Mouse (Mus musculus) heart, postnatal 0 days (tissue): ENCODE measurements at regions not wholly inside any gene's neighbourhood (a gene's known extent, or its start where the extent isn't known, plus 50 kb on each side); places are given as distances from the start of the nearest gene placed in this dataset.

Experiments
- ATAC-seq: fragments of 200-750 bp; cut with Nextera tagmentation; 2 replicates; pipeline ENCODE4 v1.8.0; 2017; ENCODE audit warnings: low read depth, moderate number of reproducible peaks, moderate library complexity; ENCODE audit not compliant: insufficient read depth
- DNase-seq: peaks from one replicate; pipeline ENCODE4 v3.0.0-alpha.2; 2016; ENCODE audit warnings: low spot score
- H3K27ac ChIP-seq: fragments of 300-500 bp; sonication (generic); 2 replicates; pipeline ENCODE4 v1.5.1; 2014; ENCODE audit warnings: low read depth, mild to moderate bottlenecking
- H3K27me3 ChIP-seq: fragments of 300-500 bp; sonication (generic); 2 replicates; pipeline ENCODE4 v1.6.1; 2014; ENCODE audit warnings: low read length, mixed read lengths; ENCODE audit not compliant: control insufficient read depth, insufficient read depth
- H3K36me3 ChIP-seq: fragments of 300-500 bp; sonication (generic); replicated peaks from 2 replicates; pipeline ENCODE4 v1.6.1; 2014; ENCODE audit warnings: low read length, mixed read lengths; ENCODE audit not compliant: control insufficient read depth, insufficient read depth
- H3K4me1 ChIP-seq: fragments of 300-500 bp; sonication (generic); 2 replicates; pipeline ENCODE4 v1.6.1; 2014; ENCODE audit warnings: antibody characterized with exemption; ENCODE audit not compliant: control insufficient read depth, insufficient read depth
- H3K4me2 ChIP-seq: fragments of 300-500 bp; sonication (generic); 2 replicates; pipeline ENCODE4 v1.6.1; 2014; ENCODE audit warnings: low read depth, mild to moderate bottlenecking, low read length, moderate library complexity
- H3K4me3 ChIP-seq: fragments of 300-500 bp; sonication (generic); 2 replicates; pipeline ENCODE4 v1.5.1; 2014; ENCODE audit warnings: low read depth, low read length
- H3K9ac ChIP-seq: fragments of 300-500 bp; sonication (generic); replicated peaks from 2 replicates; pipeline ENCODE4 v1.6.1; 2014; ENCODE audit warnings: low read depth, low read length, mixed read lengths
- H3K9me3 ChIP-seq: fragments of 300-500 bp; sonication (generic); replicated peaks from 2 replicates; pipeline ENCODE4 v1.6.1; 2016; ENCODE audit warnings: low read length; ENCODE audit not compliant: control insufficient read depth
- CTCF ChIP-seq: IDR thresholded peaks from 2 replicates; pipeline ENCODE4 v1.5.1; 2016; ENCODE audit warnings: antibody characterized with exemption, control low read depth, low read depth
- EP300 ChIP-seq: IDR thresholded peaks from 2 replicates; pipeline ENCODE4 v1.6.1; 2016; ENCODE audit warnings: antibody characterized with exemption, low read depth
- WGBS: fragments of 180-500 bp; shearing (Covaris S2); extraction: QIAGEN DNeasy Blood & Tissue Kit; methylation state at CpG from one replicate; pipeline ENCODE4 v1.1.7; 2014; 5-methylcytosine and 5-hydroxymethylcytosine counted together

DNA sequence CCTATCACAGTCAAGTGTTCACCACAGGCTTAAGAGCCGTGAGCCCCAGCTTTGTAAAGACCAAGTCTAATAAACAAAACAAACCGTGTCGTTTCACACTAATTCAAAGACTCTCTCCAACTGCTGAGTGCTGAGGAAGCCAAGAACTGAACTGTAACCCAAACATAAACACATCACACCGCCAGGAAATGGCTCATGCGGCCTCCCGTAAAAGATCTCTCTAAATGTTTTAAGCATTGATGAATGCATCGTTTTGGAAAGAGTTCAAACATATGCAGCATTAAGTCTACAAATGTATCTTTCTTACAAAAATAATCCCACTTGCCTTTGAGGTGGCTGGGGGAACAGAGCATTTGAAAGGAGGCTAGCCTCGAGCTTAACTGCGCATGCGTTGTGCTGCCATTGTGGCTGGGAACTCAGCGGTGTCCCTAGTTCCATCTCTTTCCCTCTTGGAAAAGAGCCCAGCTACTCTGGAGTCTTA lies 280.7 kb downstream of the Gxylt1 start:
- H3K36me3 ChIP-seq = no peaks in the 10 kb centered on the region
- TF ChIP-seq EP300 = no peak
- no peak for TF ChIP-seq CTCF
- no peaks in the 10 kb centered on the region for H3K9me3 ChIP-seq
- ATAC-seq = no peak
- no peaks in the 10 kb centered on the region for H3K4me1 ChIP-seq
- no peak overlapping the region for H3K4me3 ChIP-seq
- H3K9ac ChIP-seq = no peak overlapping the region
- H3K4me2 ChIP-seq = 0 out of 2 replicates have a peak overlapping the region, but pooled peaks have one; percentile 18
- no peak overlapping the region for H3K27ac ChIP-seq
- DNase-seq = no peak
- H3K27me3 ChIP-seq = no peaks in the 10 kb centered on the region
- WGBS = 64% methylated on average over 11 of the region's 11 CpGs

DNA sequence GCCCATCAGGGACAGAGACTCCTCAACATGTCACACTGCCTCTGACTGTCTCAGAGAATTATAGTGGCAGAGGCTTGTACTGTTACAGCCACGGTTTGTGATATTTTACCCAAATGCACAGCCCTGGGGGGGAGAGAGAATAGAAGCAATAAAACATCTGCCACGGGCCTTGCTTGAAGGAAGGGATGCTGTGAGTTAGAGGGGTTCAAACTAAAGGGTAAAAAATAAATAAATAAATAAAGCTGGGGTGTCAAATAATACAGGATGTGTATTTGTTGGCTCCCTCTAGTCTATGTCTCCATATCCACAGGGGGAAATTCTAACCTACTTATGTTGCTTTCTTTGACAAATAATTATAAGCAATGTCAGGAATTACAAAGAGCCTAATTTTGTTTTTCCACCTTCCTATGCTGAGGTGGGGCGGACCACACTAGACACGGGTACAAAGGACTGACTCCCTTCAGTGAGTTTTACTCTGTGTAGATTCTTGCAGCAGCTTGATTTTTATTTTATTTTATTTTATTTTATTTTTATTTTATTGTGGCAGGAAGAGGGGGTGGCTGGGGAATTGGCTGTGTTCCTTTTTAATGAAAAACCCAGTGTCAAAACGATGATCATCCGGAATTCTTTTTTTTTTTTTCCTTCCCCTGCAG lies 281.3 kb downstream of the Gxylt1 start:
- Histone ChIP-seq H3K9me3 (no peaks in the 10 kb centered on the region), H3K4me1 (no peaks in the 10 kb centered on the region), H3K9ac (no peak overlapping the region), H3K4me2 (0 out of 2 replicates have a peak overlapping the region, but pooled peaks have one; percentile 18), H3K27ac (no peak overlapping the region), H3K27me3 (no peaks in the 10 kb centered on the region), H3K36me3 (no peaks in the 10 kb centered on the region), H3K4me3 (no peak overlapping the region)
- 71% methylated on average over 6 of the region's 6 CpGs for WGBS
- ATAC-seq (no peak), DNase-seq (no peak)
- TF ChIP-seq CTCF (no peak), EP300 (no peak)

DNA sequence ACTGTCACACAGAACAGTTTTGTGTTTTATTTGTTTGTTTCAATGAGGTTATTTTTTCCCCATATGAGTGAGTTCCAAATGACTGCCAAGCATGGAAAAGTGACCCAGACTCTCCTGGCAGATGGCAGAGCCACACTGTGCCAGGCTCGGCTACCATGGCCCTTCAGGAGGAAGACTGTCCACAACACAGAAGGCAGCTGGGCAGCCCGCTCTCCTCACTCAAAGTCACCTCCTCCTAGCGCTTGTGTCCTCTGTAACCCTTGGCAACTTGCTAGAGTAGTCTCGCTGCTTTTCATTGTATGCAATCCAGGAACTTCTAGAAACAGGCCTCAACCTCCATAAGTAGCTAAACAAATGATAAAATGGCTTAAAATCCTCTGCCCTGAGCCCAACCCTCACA lies 299.2 kb downstream of the Gxylt1 start:
- whole genome bisulfite sequencing = 84% methylated on average over 4 of the region's 4 CpGs
- no peak overlapping the region for H3K27ac ChIP-seq
- DNase-seq (no peak), ATAC-seq (no peak)
- no peak overlapping the region for H3K4me3 ChIP-seq
- H3K4me2 ChIP-seq = no peak overlapping the region
- no peak overlapping the region for H3K9ac ChIP-seq
- no peak for TF ChIP-seq EP300
- TF ChIP-seq CTCF = no peak
- H3K4me1 ChIP-seq = no peaks in the 10 kb centered on the region
- H3K27me3 ChIP-seq = no peaks in the 10 kb centered on the region
- H3K36me3 ChIP-seq = no peaks in the 10 kb centered on the region
- no peaks in the 10 kb centered on the region for H3K9me3 ChIP-seq

DNA sequence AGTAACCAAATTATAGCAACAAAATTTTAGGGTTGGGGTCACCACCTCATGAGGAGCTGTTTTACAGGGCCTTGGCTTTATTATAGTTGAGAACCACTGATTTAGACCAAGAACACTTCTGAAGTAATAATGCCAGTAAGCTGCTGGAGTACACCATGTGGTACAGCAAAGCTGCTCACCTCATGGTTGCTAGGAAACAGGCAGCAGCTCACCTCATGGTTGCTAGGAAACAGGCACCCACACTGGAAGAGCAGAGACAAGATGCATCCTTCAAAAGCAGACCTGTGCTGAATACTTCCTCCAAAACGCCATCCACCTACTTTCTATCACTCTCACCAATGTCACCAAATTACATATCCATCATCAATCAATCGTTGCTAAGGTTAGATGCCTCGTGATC lies 300.0 kb downstream of the Gxylt1 start:
- no peak overlapping the region for H3K9ac ChIP-seq
- no peak for DNase-seq
- no peaks in the 10 kb centered on the region for H3K4me1 ChIP-seq
- TF ChIP-seq EP300 (no peak), CTCF (no peak)
- H3K4me2 ChIP-seq = no peak overlapping the region
- 64% methylated on average over 3 of the region's 3 CpGs for WGBS
- H3K27me3 ChIP-seq = no peaks in the 10 kb centered on the region
- H3K4me3 ChIP-seq = no peak overlapping the region
- no peaks in the 10 kb centered on the region for H3K36me3 ChIP-seq
- H3K27ac ChIP-seq = no peak overlapping the region
- H3K9me3 ChIP-seq = no peaks in the 10 kb centered on the region
- ATAC-seq = no peak

DNA sequence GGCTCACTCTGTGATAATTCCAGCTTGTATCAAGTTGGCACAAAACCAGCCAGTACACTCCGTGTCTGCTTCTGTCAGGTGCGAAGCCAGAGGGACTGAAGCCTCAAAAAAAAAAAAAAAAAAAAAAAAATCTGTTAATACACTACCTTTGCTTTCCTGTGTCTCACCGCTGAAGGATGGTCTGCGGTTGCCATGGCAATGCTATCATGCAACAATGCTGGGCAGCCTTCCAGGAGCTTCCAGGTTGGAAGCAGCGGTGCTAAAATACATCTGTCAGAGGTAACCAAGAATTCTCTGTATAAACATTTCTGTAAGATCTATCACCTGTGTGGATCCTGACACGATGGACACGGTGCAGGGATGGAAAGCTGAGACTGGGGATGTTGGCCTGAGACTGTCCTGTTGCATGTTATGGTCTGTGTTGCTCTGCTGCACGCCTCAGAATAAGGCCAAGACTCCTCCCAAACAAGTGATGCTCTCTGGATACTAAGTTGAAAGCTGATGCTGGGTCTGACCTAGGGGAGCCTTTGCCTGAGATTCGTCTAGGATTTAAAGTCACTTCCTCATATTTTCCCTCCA lies 301.2 kb downstream of the Gxylt1 start:
- no peak for DNase-seq
- Histone ChIP-seq H3K9ac (no peak overlapping the region), H3K27me3 (no peaks in the 10 kb centered on the region), H3K4me2 (no peak overlapping the region), H3K4me3 (no peak overlapping the region), H3K36me3 (no peaks in the 10 kb centered on the region), H3K4me1 (no peaks in the 10 kb centered on the region), H3K27ac (no peak overlapping the region), H3K9me3 (no peaks in the 10 kb centered on the region)
- no peak for ATAC-seq
- 58% methylated on average over 9 of the region's 9 CpGs for WGBS
- TF ChIP-seq CTCF = no peak
- no peak for TF ChIP-seq EP300
